Mouse (Mus musculus) myocyte (in vitro differentiated cells): ENCODE measurements around the gene 1700023F06Rik.

Source experiments
- MAX ChIP-seq: IDR thresholded peaks from one replicate; pipeline ENCODE4 v1.6.1; 2011; ENCODE audit warnings: low read depth, mild to moderate bottlenecking, control low read depth
- MYOD1 ChIP-seq, 3 experiments: IDR thresholded peaks; one replicate each; pipeline ENCODE4 v1.6.1; 2011; ENCODE audit warnings: control low read depth in 2 of 3, low read depth in 2 of 3, mild to moderate bottlenecking in 2 of 3, moderate library complexity in 1 of 3; ENCODE audit not compliant: insufficient read length in 2 of 3, control insufficient read depth in 1 of 3
- MYOG ChIP-seq, 3 experiments: IDR thresholded peaks; one replicate each; pipeline ENCODE4 v1.6.1; 2011; ENCODE audit warnings: control low read depth in 2 of 3, low read depth in 2 of 3, mild to moderate bottlenecking in 2 of 3; ENCODE audit not compliant: insufficient read length in 2 of 3, control insufficient read depth in 1 of 3, insufficient read depth in 1 of 3
- POLR2A ChIP-seq: IDR thresholded peaks from one replicate; pipeline ENCODE4 v1.6.1; 2011; ENCODE audit warnings: low read depth, mild to moderate bottlenecking, control low read depth, moderate library complexity; ENCODE audit not compliant: insufficient read length
- POLR2AphosphoS2 ChIP-seq: IDR thresholded peaks from one replicate; pipeline ENCODE4 v1.6.1; 2011; ENCODE audit warnings: low read depth, control low read depth; ENCODE audit not compliant: insufficient read length
- REST ChIP-seq: IDR thresholded peaks from one replicate; pipeline ENCODE4 v1.6.1; 2011; ENCODE audit warnings: mild to moderate bottlenecking, control low read depth, moderate library complexity; ENCODE audit not compliant: insufficient read depth, insufficient read length
- SRF ChIP-seq: IDR thresholded peaks from one replicate; pipeline ENCODE4 v1.6.1; 2011; ENCODE audit warnings: low read depth; ENCODE audit not compliant: control insufficient read depth, insufficient read length
- TCF12 ChIP-seq: IDR thresholded peaks from one replicate; pipeline ENCODE4 v1.6.1; 2011; ENCODE audit warnings: mild to moderate bottlenecking, control low read depth; ENCODE audit not compliant: poor library complexity, insufficient read depth, severe bottlenecking
- USF1 ChIP-seq: IDR thresholded peaks from one replicate; pipeline ENCODE4 v1.6.1; 2011; ENCODE audit warnings: low read depth, mild to moderate bottlenecking, control low read depth, moderate library complexity

DNA sequence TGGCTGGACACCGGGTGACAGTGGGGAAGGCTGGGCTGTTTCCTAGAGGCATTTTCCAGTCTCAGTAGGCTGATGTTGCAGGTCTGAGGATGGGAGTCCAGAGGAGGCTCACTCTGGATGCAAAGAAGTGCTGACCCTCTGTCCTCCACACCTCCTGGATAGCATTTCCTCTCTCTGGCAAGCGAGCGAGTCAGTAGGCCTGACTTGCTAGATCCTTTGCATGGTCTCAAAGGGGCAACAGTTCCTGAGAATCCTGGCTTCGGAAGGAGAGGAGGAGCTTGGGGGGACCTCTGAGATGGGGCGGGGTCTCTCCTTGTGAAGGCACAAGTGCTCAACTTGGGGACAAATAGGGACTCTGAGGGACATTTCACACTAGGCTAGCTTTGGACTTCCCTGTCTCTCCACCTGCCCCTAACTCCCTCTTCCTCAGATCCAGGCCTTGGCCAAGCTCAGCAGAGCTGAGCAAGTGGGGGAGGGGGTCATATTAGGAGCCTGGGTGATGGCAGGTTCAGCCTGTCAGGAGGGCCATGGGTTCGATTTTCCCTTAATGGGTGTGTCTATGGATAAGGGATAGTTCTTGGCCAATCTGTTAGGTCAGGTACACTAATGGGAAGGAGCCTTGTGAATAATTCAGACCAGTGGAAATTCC lies 35.8 kb downstream of the 1700023F06Rik start:
- TF ChIP-seq POLR2A, result no peak
- no peak for TF ChIP-seq SRF
- TF ChIP-seq MAX, result no peak
- TF ChIP-seq MYOD1 (IDR thresholded peaks at IDR 0.05; ENCODE audit: control insufficient read depth in 1 of 3, insufficient read length in 2 of 3, low read depth in 2 of 3), result no peak
- TF ChIP-seq TCF12, result no peak
- no peak for TF ChIP-seq USF1
- TF ChIP-seq REST, result no peak
- TF ChIP-seq POLR2AphosphoS2, result no peak
- TF ChIP-seq MYOG (IDR thresholded peaks at IDR 0.05; ENCODE audit: control insufficient read depth in 1 of 3, insufficient read depth in 1 of 3, insufficient read length in 2 of 3, low read depth in 2 of 3), result no peak
